Comparison of ENCODE assay signal across 18 mouse cellular contexts in the genomic region with DNA sequence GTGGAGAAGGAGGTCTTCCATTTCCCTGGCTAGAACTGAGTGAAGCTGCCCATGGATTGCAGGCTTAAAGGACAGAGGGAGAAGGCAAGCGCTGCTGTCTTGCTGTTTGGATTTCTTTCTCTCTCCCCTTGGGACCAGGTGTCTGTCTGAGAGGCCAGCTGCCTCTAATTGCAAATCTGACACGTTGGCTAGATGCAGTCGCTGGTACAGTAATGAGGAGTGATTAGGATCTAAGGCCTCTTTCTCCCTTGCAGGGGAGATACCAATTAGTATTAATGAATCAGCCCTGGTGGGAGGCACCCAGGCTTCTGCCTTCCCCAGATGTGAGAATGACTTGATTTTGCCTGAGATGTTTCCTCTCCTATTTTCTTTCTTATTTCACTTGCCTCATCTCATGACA.
DNase-seq lines count a peak whose midpoint lies in the region; ATAC-seq and TF ChIP-seq lines count a peak whose summit lies in the region.
"Had no signal": no experiment of that assay in that cellular context is flagged by ENCODE, and none has a peak within 500 bp of the region (broad histone marks: within the 10 kb centered on the region; RNA-seq: fewer than 3 reads in every experiment).

No protein-coding gene starts in this region.

- H3K4me2 ChIP-seq in forebrain, embryonic 12.5 days = no peak overlapping the region
- H3K4me2 ChIP-seq in forebrain, postnatal 0 days (ENCODE audit: low read depth) = no peak overlapping the region
- no peak overlapping the region for H3K4me2 ChIP-seq in embryonic facial prominence, embryonic 15.5 days (replicated peaks)
- H3K4me2 ChIP-seq in intestine, postnatal 0 days (replicated peaks; ENCODE audit: low read depth) = no peak overlapping the region
- H3K4me2 ChIP-seq: heart, embryonic 15.5 days; hindbrain, embryonic 15.5 days had no signal

- ATAC-seq in forebrain, embryonic 12.5 days (ENCODE audit: low FRiP score) = peak; percentile 90
- no peak for ATAC-seq in forebrain, postnatal 0 days
- ATAC-seq in embryonic facial prominence, embryonic 15.5 days (ENCODE audit: insufficient number of reproducible peaks, low FRiP score, low TSS enrichment, low read depth) = 0 out of 2 replicates have a peak, but pooled peaks have one; percentile 65
- no peak for ATAC-seq in intestine, postnatal 0 days

- no peaks in the 10 kb centered on the region for H3K27me3 ChIP-seq in forebrain, embryonic 12.5 days
- no peaks in the 10 kb centered on the region for H3K27me3 ChIP-seq in forebrain, postnatal 0 days (ENCODE audit: insufficient read depth, low read length)
- no peaks in the 10 kb centered on the region for H3K27me3 ChIP-seq in embryonic facial prominence, embryonic 15.5 days
- H3K27me3 ChIP-seq in limb, embryonic 10.5 days (ENCODE audit: low read depth, poor library complexity, severe bottlenecking) = no peaks in the 10 kb centered on the region
- H3K27me3 ChIP-seq in intestine, postnatal 0 days (replicated peaks; ENCODE audit: control insufficient read depth, insufficient read depth, low read length) = no peaks in the 10 kb centered on the region
- H3K27me3 ChIP-seq: heart, embryonic 15.5 days; hindbrain, embryonic 15.5 days; megakaryocyte, embryonic 14.5 days had no signal

- no peak for TF ChIP-seq CTCF in forebrain, postnatal 0 days (IDR thresholded peaks at IDR 0.05; ENCODE audit: low read depth)
- TF ChIP-seq CTCF in intestine, postnatal 0 days (IDR thresholded peaks at IDR 0.05; ENCODE audit: low read depth) = no peak

- WGBS in forebrain, embryonic 12.5 days = 10% methylated on average over 3 of the region's 3 CpGs
- 11% methylated on average over 3 of the region's 3 CpGs for WGBS in forebrain, postnatal 0 days
- WGBS in embryonic facial prominence, embryonic 15.5 days = 15% methylated on average over 3 of the region's 3 CpGs
- 30% methylated on average over 3 of the region's 3 CpGs for WGBS in limb, embryonic 10.5 days
- WGBS in intestine, postnatal 0 days = 36% methylated on average over 3 of the region's 3 CpGs

- peak overlapping the region; percentile 79 for H3K27ac ChIP-seq in forebrain, embryonic 12.5 days
- no peak overlapping the region for H3K27ac ChIP-seq in forebrain, postnatal 0 days (ENCODE audit: low read depth, low read length)
- no peak overlapping the region for H3K27ac ChIP-seq in embryonic facial prominence, embryonic 15.5 days (replicated peaks)
- peak overlapping the region; percentile 61; the same call in 1 of the 2 replicates for H3K27ac ChIP-seq in limb, embryonic 10.5 days
- H3K27ac ChIP-seq in intestine, postnatal 0 days (ENCODE audit: low read depth, low read length) = no peak overlapping the region
- H3K27ac ChIP-seq: gastrocnemius, adult 2 months; heart, adult 2 months; heart, embryonic 15.5 days; hindbrain, embryonic 15.5 days; left cerebral cortex, adult 2 months had no signal

- DNase-seq in forebrain, postnatal 0 days = no peak
- DNase-seq in MN1 (ENCODE audit: low spot score) = peak; percentile 75
- no peak for DNase-seq in limb, embryonic 10.5 days (ENCODE audit: low spot score)
- DNase-seq in lung, adult 18-20 months = no peak
- DNase-seq in adrenal gland, postnatal 14 days = no peak
- DNase-seq: B cell, adult 2 months; cerebellum, adult 11 months; gastrocnemius, adult 2 months; heart, adult 2 months; kidney, adult 2 months; lung, postnatal 14 days had no signal

- H3K4me3 ChIP-seq in forebrain, embryonic 12.5 days (replicated peaks) = no peak overlapping the region
- H3K4me3 ChIP-seq in forebrain, postnatal 0 days (ENCODE audit: low read depth, low read length) = no peak overlapping the region
- H3K4me3 ChIP-seq in embryonic facial prominence, embryonic 15.5 days (replicated peaks) = no peak overlapping the region
- H3K4me3 ChIP-seq in limb, embryonic 10.5 days = no peak overlapping the region
- H3K4me3 ChIP-seq in intestine, postnatal 0 days (ENCODE audit: low read depth, low read length) = no peak overlapping the region
- H3K4me3 ChIP-seq: gastrocnemius, adult 2 months; heart, adult 2 months; heart, embryonic 15.5 days; hindbrain, embryonic 15.5 days; left cerebral cortex, adult 2 months; megakaryocyte, embryonic 14.5 days had no signal

- H3K9me3 ChIP-seq in forebrain, embryonic 12.5 days = no peaks in the 10 kb centered on the region
- no peaks in the 10 kb centered on the region for H3K9me3 ChIP-seq in forebrain, postnatal 0 days (ENCODE audit: low read length)
- H3K9me3 ChIP-seq in embryonic facial prominence, embryonic 15.5 days (replicated peaks) = no peaks in the 10 kb centered on the region
- H3K9me3 ChIP-seq in limb, embryonic 10.5 days (replicated peaks) = no peaks in the 10 kb centered on the region
- H3K9me3 ChIP-seq in intestine, postnatal 0 days (ENCODE audit: control insufficient read depth) = no peaks in the 10 kb centered on the region
- H3K9me3 ChIP-seq: heart, embryonic 15.5 days; hindbrain, embryonic 15.5 days had no signal

- no peaks in the 10 kb centered on the region for H3K36me3 ChIP-seq in forebrain, embryonic 12.5 days (replicated peaks)
- no peaks in the 10 kb centered on the region for H3K36me3 ChIP-seq in forebrain, postnatal 0 days (ENCODE audit: insufficient read depth)
- no peaks in the 10 kb centered on the region for H3K36me3 ChIP-seq in embryonic facial prominence, embryonic 15.5 days
- no peaks in the 10 kb centered on the region for H3K36me3 ChIP-seq in limb, embryonic 10.5 days
- no peaks in the 10 kb centered on the region for H3K36me3 ChIP-seq in intestine, postnatal 0 days (ENCODE audit: control insufficient read depth, insufficient read depth)
- H3K36me3 ChIP-seq: heart, embryonic 15.5 days; hindbrain, embryonic 15.5 days had no signal

- no peak overlapping the region for H3K9ac ChIP-seq in forebrain, embryonic 12.5 days
- no peak overlapping the region for H3K9ac ChIP-seq in forebrain, postnatal 0 days
- no peak overlapping the region for H3K9ac ChIP-seq in embryonic facial prominence, embryonic 15.5 days
- no peak overlapping the region for H3K9ac ChIP-seq in intestine, postnatal 0 days (ENCODE audit: low read depth, low read length)
- H3K9ac ChIP-seq: heart, embryonic 15.5 days; hindbrain, embryonic 15.5 days had no signal

- H3K4me1 ChIP-seq in forebrain, embryonic 12.5 days = peaks cover 5% of the 10 kb centered on the region
- no peaks in the 10 kb centered on the region for H3K4me1 ChIP-seq in forebrain, postnatal 0 days (ENCODE audit: insufficient read depth)
- no peaks in the 10 kb centered on the region for H3K4me1 ChIP-seq in embryonic facial prominence, embryonic 15.5 days
- peaks cover 5% of the 10 kb centered on the region; the same call in 1 of the 2 replicates for H3K4me1 ChIP-seq in limb, embryonic 10.5 days
- no peaks in the 10 kb centered on the region for H3K4me1 ChIP-seq in intestine, postnatal 0 days (replicated peaks; ENCODE audit: control insufficient read depth, insufficient read depth, low read length)
- H3K4me1 ChIP-seq: heart, embryonic 15.5 days; megakaryocyte, embryonic 14.5 days had no signal

Comparison
In these comparisons a context has a peak if more than half of its experiments do, and no peak if none do; other contexts are left out.
1. ATAC-seq: peak in forebrain, embryonic 12.5 days (single experiment) and embryonic facial prominence, embryonic 15.5 days (single experiment); none in forebrain, postnatal 0 days (single experiment) and intestine, postnatal 0 days (single experiment).
2. H3K27ac ChIP-seq: peak in forebrain, embryonic 12.5 days (single experiment) and limb, embryonic 10.5 days (single experiment); none in forebrain, postnatal 0 days (single experiment), embryonic facial prominence, embryonic 15.5 days (single experiment) and intestine, postnatal 0 days (single experiment).